Mouse (Mus musculus) mature B cell (primary cell): ENCODE results near the gene Olfr780.
"Not testable (repeated sequence)": the region's sequence is repeated elsewhere in the genome, so short reads cannot be mapped to it uniquely, and the experiment has no call there.

Experiments used
- in situ Hi-C: fragments of 300-500 bp; cut with MboI; formaldehyde crosslinking; loops from 2 replicates; pipeline ENCODE4 v1.14.3; 2019

Gene Olfr780

GRCm38 (mm10) chr10:129317817-129318216, at the start of gene Olfr780:
Gene Olfr780, plus strand, starts transcription at chr10:129318117.
- in situ Hi-C loops: no loop called here

GRCm38 (mm10) chr10:129271081-129271535, 46.8 kb upstream of the Olfr780 start, which contains the start of gene Olfr777:
Gene Olfr777, minus strand, starts transcription at chr10:129271485.
- in situ Hi-C loops: no loop called here

GRCm38 (mm10) chr10:129312973-129313372, 4.9 kb upstream of the Olfr780 start:
- in situ Hi-C loops: not testable (repeated sequence)

DNA sequence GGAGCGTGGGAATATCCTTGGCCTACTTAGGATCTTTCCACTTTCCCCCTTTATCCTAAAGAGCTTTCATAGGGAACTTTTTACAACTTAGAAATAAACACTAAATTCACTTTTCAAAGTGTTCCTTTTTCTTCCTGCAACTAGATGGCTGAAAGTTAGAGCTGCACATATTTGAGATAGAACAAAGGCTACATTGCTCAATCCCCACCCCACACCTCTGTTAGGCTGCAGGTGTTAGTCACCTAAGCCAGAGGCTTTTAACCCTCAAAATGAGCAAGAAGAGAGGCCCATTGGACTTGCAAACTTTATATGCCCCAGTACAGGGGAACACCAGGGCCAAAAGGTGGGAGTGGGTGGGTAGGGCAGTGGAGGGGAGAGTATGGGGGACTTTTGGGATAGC, 4.4 kb upstream of the Olfr780 start:
- in situ Hi-C loops: not testable (repeated sequence)

- in situ Hi-C loops: no loop called here
Observed at GRCm38 (mm10) chr10:129328554-129328953, 10.6 kb downstream of the Olfr780 start, which contains the start of gene Olfr781. Gene Olfr781, plus strand, starts transcription at chr10:129328854.

DNA sequence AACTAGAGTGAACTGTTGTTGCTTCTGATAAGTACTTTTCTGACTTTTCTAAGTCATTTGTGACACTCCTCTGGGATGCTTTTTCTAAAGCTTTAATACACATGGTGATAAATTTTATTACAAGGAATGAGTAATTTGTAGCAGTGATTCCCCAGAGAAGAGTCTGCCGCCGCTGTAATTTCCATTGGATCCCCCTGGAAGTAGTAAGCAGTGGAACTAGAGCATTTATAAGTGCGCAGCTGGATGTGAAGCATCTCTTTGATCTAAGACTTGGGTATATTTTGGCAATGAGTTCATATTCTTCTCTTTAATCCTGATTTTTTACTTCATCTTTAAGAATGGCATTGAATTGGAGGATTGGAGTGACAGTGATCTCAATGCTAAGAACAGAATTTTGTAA, 30.6 kb downstream of the Olfr780 start, which contains the start of gene Olfr782:
Gene Olfr782 (plus strand): TSS at position 301 of the 400 bp plus-strand sequence.
- in situ Hi-C loops: no loop called here

GRCm38 (mm10) chr10:129352475-129352874, 34.6 kb downstream of the Olfr780 start:
- in situ Hi-C loops: not testable (repeated sequence)

GRCm38 (mm10) chr10:129356496-129356895, 38.6 kb downstream of the Olfr780 start:
- in situ Hi-C loops: not testable (repeated sequence)

DNA sequence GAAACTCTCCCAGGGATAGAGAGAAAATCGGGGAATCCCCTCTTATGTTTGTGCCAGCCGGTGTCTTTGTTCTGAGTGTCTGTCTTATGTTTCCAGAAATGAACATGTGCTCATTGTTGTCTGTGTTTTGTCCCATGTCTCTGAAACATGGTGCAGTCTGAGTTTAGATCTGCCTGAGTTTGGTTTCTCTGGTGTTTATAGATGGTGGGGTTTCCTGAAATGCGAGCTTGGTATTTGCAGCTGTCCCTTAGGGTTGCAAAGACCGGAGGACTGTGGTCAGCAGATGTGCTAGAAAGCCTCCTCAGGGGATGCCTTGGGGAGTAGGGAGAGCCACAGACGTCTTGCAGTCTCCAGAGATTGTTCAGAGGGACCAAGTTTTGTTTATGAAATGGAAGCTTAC, 39.4 kb downstream of the Olfr780 start:
- in situ Hi-C loops: no loop called here
